Mouse (Mus musculus) skeletal muscle tissue, adult 2 months (tissue): ENCODE results near the gene Hoxd13.
A peak's percentile ranks its signal among the peaks of the same experiment; 100 is the strongest.

ENCODE experiments used
- DNase-seq: peaks from one replicate; pipeline ENCODE4 v3.0.0-alpha.2; 2012; ENCODE audit warnings: low read depth, low spot score

The Hoxd13 gene

DNA sequence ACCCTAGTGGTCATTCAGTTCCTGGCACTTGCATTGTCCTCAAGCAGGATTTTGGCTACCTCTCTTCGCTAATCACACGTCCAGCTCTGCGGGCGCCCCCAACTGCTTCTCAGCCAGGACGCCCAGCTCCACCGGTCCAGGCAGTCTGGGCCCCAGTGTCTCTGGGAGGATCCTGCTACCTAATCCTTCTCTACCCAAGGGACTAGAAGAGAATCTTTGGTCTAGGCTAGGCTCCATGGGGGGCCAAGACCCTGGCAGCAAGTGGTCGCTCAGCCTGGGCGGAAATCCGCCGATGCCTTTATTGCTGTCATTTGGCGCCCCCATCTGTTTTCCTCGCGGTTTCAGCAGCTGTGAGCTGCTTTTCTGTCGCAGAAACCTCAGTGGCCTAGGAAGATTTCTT lies 6.4 kb upstream of the Hoxd13 start:
- DNase-seq, result no peak

DNA sequence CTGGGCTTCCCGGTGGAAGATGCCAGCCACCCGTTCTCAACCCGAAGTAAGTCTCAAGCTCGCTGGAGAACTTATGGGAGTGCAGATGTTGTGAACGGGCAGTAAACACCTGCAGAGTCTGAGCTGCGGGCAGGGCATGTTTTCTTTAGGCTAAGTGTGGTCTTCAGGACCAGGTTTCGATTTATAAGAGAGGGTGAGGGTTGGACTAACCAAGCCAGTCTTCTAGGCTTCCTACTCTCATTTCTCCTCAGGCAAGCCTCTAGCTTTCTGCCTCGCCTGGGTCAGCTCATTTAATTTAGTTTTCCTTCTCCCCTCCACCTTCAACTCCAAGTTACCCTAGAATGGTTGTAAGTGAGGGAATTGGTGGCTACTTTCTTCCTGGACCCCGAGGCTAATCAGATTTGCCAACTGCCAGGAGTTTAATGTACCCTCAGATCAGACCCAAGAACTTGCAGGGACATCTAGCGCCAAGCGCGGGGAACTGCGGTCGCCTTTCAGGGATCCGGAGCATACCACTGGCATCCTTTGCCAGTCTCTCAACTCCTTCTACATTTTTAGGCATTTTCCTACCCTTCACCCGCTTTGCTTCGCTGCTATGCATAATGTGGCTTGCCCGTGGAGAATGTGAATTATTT lies 4.7 kb upstream of the Hoxd13 start:
- DNase-seq, result no peak

DNA sequence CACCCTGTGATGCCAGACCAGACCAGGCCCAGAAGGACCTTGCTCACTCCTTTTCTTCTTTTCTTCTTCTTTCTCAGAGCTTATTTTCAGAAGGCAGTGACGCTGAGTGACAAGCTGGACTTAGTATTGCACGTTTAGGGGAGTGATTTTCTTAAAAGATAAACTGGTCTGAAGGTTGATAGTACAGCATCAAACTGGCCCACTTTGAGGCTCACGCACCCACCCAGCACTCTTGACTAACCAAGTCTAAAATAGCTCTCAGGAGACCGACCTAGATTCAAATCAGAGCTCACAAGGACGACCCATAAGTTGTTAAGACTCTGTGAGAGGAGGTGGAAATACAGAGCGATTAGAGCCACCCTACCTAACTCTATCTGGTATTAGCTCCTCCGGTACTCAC lies 1.7 kb upstream of the Hoxd13 start:
- DNase-seq, result no peak

DNA sequence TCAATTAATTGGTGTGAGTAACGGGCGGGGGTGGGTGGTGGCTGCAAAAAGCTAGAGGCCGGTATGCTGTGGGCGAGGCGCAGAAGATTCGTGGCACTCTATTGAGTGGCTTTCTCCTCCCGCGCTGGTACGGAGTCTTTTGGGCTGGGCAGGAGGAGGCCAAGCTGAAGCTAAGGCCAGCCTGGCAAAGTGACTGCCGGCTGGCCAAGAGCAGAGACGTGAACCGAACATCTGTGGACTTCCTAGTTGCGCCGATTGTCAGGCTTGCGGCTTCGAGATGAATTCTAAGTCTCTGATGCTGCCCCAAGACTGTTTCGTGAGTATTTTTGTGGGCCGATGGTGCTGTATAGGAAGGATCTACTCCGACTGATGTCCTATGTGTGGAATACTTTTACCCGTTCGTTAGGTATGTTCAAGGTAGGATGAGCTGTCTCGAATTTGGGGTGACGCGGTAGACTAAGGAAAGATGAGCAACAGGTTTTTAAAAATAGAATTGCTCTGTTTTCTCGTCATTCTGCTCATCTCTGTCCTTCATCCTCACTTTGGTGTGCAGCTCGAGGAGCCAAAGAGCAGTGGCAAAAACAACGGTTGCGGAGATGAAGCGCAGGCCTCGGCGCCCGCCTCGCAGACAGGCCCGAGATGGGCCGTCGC lies 794 bp upstream of the Hoxd13 start:
- no peak for DNase-seq

DNA sequence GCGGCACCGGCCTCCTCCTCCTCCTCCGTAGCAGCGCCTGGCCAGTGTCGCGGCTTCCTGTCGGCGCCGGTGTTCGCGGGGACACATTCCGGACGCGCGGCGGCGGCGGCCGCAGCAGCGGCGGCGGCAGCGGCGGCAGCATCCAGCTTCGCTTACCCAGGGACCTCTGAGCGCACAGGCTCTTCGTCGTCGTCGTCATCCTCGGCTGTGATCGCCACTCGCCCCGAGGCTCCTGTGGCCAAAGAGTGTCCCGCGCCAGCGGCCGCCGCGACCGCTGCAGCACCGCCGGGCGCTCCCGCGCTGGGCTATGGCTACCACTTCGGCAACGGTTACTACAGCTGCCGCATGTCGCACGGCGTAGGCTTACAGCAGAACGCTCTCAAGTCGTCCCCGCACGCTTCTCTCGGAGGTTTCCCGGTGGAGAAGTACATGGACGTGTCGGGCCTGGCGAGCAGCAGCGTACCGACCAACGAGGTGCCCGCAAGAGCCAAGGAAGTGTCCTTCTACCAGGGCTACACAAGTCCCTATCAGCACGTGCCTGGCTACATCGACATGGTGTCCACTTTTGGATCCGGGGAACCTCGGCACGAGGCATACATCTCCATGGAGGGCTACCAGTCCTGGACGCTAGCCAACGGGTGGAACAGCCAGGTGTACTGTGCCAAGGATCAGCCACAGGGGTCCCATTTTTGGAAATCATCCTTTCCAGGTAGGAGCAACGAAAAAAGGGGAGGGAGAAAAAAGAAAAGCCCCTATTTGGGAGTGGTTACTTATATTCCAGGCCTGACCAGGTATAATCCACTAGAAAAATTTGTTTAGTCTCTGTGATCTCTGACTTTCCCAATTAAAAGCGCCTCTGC lies 490 bp downstream of the Hoxd13 start:
- no peak for DNase-seq

DNA sequence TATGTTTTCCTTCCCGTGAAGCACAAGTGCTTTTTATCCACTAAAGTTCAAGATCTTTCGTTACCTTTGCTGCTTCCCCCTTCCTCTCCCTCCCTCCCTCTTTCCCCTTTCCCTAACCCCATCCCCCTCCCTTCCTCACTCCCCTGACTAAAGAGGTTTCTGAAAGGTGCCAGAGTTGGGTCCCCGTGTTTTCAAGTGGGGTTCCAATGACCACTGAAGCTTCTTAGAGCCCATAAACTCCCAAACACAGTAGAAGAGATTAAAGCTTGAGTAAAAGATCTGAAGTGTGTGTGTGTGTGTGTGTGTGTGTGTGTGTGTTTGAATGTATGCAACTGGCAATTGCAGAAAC lies 1.1 kb downstream of the Hoxd13 start:
- DNase-seq, result no peak

GRCm38 (mm10) chr2:74669650-74670235 lies 1.6 kb downstream of the Hoxd13 start:
- DNase-seq, result no peak

DNA sequence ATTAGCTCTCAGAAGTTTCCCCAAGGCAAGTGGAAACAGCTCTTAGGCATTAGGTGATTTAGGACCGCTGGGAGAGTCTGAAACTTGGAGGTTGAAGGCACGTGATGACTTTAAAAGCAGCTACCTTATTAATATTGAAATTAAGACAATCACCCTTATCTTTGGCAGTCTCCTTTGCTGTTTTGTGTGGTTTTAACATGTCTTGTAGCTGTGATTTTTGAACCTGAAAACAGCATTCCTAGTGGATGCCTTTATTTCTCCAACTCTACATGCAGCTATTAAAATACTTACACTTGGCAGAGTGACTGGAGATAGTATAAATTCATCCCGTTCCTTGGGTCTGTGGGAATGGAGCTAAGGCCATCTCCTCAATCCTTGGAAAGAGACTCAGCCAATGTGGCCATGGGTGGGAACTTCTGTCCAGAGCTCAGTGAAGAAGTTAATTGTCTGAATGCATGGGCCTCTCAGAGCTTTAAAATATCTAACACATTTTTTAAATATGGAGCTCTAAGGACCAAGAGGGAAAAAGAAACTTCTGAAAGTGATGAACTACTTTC lies 2.6 kb downstream of the Hoxd13 start:
- DNase-seq, result no peak

- no peak for DNase-seq
Measured at GRCm38 (mm10) chr2:74671847-74672246, 3.7 kb downstream of the Hoxd13 start.

GRCm38 (mm10) chr2:74672481-74673362 lies 4.6 kb downstream of the Hoxd13 start:
- peak; percentile 30 for DNase-seq

GRCm38 (mm10) chr2:74673835-74674425 lies 5.8 kb downstream of the Hoxd13 start:
- DNase-seq, result no peak

- DNase-seq, result no peak
Measured at GRCm38 (mm10) chr2:74674881-74675665, 7.0 kb downstream of the Hoxd13 start, which contains the start of gene Hoxd12. Hoxd12 (plus strand) TSS chr2:74675013.

DNA sequence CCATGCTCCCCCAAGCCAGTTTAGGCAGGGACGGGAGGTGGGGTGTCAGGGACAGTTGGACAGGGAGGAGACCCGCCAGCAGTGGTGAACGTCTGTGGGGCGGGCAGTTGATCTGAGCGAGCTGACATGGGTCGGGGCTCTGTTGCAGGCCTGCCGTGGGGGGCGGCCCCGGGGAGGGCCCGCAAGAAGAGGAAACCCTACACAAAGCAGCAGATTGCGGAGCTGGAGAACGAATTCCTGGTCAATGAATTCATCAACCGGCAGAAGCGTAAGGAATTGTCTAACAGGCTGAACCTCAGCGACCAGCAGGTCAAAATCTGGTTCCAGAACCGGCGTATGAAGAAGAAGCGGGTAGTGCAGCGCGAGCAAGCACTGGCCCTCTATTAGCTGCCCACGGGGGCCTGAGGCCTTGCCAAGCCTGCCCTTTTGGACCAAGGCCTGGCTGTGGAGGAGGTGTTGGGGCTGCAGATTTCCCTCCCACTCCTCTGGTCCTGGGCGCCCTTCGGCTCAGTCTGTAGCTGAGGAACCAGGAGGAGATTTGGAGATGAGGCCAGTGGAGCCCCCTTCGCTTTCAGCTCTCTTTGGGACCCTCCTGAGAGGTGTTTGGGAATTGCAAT lies 7.7 kb downstream of the Hoxd13 start:
- no peak for DNase-seq

GRCm38 (mm10) chr2:74676376-74677052 lies 8.4 kb downstream of the Hoxd13 start:
- no peak for DNase-seq

- DNase-seq, result no peak
Measured at GRCm38 (mm10) chr2:74677106-74677505, 9.0 kb downstream of the Hoxd13 start.

DNA sequence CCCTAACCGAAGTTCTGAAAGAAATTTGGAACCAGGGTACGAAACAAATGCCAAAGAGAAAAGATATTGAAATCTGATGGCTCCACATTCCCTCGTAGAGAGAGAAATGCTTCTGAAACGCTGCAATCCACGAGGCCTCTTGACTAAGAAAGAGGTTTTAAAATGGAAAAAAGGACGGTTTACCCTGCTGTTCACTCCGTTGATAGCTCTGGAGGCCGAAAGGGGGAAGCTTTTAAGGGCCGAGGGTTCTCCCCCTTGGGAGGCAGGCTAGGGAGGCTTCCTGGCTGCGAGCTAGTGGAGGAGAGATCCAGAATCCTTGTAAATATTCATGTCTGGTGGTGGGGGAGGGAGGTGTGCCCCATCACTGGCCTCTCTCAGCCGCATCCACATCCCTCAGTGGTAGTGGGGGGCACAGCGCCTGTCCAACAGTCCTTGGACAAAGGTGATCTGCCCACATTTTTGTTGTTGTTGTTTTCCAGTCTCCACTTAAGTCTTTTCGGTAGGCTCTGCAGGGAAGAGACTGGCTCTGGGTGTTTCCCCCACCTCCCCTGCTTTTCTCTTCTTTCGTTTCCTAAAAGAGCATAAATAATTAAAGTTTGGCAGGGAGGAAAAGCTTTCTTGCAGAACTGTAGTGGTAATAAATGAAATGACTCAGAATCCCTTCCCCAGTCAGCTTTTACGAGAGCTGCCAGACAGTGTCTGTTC lies 10.9 kb downstream of the Hoxd13 start, which contains the start of gene Hoxd11:
TSS of gene Hoxd11 (plus strand) at position 667 of the 705 bp plus-strand sequence.
- no peak for DNase-seq

- no peak for DNase-seq
Measured at GRCm38 (mm10) chr2:74679596-74679971, 11.5 kb downstream of the Hoxd13 start.

- DNase-seq, result no peak
Measured at GRCm38 (mm10) chr2:74679980-74680379, 11.9 kb downstream of the Hoxd13 start.
